Mouse (Mus musculus) olfactory bulb, adult 2 months (tissue): ENCODE data around the gene Skida1.

ENCODE experiments used
- CTCF ChIP-seq: fragments of 200-500 bp; IDR thresholded peaks from 2 replicates; pipeline ENCODE4 v1.5.1; 2012; ENCODE audit warnings: low read depth, mild to moderate bottlenecking, low read length, moderate library complexity; ENCODE audit not compliant: insufficient read depth
- POLR2A ChIP-seq: fragments of 200-500 bp; IDR thresholded peaks from 2 replicates; pipeline ENCODE4 v1.6.1; 2012; ENCODE audit warnings: mild to moderate bottlenecking, low read depth, low read length, moderate library complexity; ENCODE audit not compliant: insufficient read depth

- TF ChIP-seq CTCF (no peak), POLR2A (no peak)
These were observed 1.2 kb upstream of the Skida1 start for GRCm38 (mm10) chr2:18050018-18050417.
